Mouse (Mus musculus) midbrain, embryonic 16.5 days (tissue): ENCODE measurements around the gene Cfap54. TPM values are rescaled to one million over a fixed set of nuclear protein-coding genes. Genes with fewer than 3 reads are reported as not detected.

ENCODE experiments used
- ATAC-seq: fragments of 200-750 bp; cut with Nextera tagmentation; 2 replicates; pipeline ENCODE4 v1.8.0; 2017; ENCODE audit warnings: moderate TSS enrichment
- H3K27ac ChIP-seq: fragments of 300-500 bp; sonication (generic); 2 replicates; pipeline ENCODE4 v1.5.1; 2014; ENCODE audit warnings: mild to moderate bottlenecking, low read length, mixed read lengths
- H3K27me3 ChIP-seq: fragments of 300-500 bp; sonication (generic); 2 replicates; pipeline ENCODE4 v1.6.1; 2014; ENCODE audit warnings: low read depth, low read length, mixed read lengths; ENCODE audit not compliant: control insufficient read depth, insufficient read depth
- H3K36me3 ChIP-seq: fragments of 300-500 bp; sonication (generic); 2 replicates; pipeline ENCODE4 v1.6.1; 2014; ENCODE audit warnings: mild to moderate bottlenecking, low read length, moderate library complexity, mixed read lengths; ENCODE audit not compliant: control insufficient read depth, insufficient read depth
- H3K4me1 ChIP-seq: fragments of 300-500 bp; sonication (generic); 2 replicates; pipeline ENCODE4 v1.6.1; 2014; ENCODE audit warnings: mild to moderate bottlenecking, low read length, mixed read lengths; ENCODE audit not compliant: control insufficient read depth, insufficient read depth
- H3K4me2 ChIP-seq: fragments of 300-500 bp; sonication (generic); 2 replicates; pipeline ENCODE4 v1.6.1; 2014; ENCODE audit warnings: mild to moderate bottlenecking, low read length, mixed read lengths
- H3K4me3 ChIP-seq: fragments of 300-500 bp; sonication (generic); 2 replicates; pipeline ENCODE4 v1.5.1; 2014; ENCODE audit warnings: low read depth, mild to moderate bottlenecking, low read length, moderate library complexity, mixed read lengths
- H3K9ac ChIP-seq: fragments of 300-500 bp; sonication (generic); 2 replicates; pipeline ENCODE4 v1.6.1; 2014; ENCODE audit warnings: low read depth, low read length, mixed read lengths
- H3K9me3 ChIP-seq: fragments of 300-500 bp; sonication (generic); replicated peaks from 2 replicates; pipeline ENCODE4 v1.6.1; 2014; ENCODE audit warnings: mild to moderate bottlenecking, low read length, mixed read lengths; ENCODE audit not compliant: control insufficient read depth, poor library complexity, severe bottlenecking
- WGBS: fragments of 180-500 bp; shearing (Covaris S2); extraction: QIAGEN DNeasy Blood & Tissue Kit; methylation state at CpG from one replicate; pipeline ENCODE4 v1.1.7; 2014; 5-methylcytosine and 5-hydroxymethylcytosine counted together
- polyA plus RNA-seq: library from polyadenylated mRNA; unstranded; fragments of >200 nt; fragmentation: Nextera tagmentation; extraction: Ambion mirVana; gene quantifications from 2 replicates; pipeline ENCODE4 v1.2.1, GENCODE M21; 2015

Gene Cfap54
- polyA plus RNA-seq, 1 experiment from 2014 or later = 3.2 TPM

GRCm38 (mm10) chr10:92965134-92965533, 116.3 kb downstream of the Cfap54 start:
- 83% methylated on average over 3 of the region's 3 CpGs for WGBS
- no peaks in the 10 kb centered on the region for H3K27me3 ChIP-seq
- no peak overlapping the region for H3K4me3 ChIP-seq
- H3K9ac ChIP-seq = no peak overlapping the region
- H3K4me2 ChIP-seq = no peak overlapping the region
- no peak overlapping the region for H3K27ac ChIP-seq
- H3K36me3 ChIP-seq = no peaks in the 10 kb centered on the region
- H3K4me1 ChIP-seq = no peaks in the 10 kb centered on the region
- no peaks in the 10 kb centered on the region for H3K9me3 ChIP-seq
- ATAC-seq = no peak

GRCm38 (mm10) chr10:92950044-92950443, 131.4 kb downstream of the Cfap54 start:
- no peak overlapping the region for H3K4me3 ChIP-seq
- H3K36me3 ChIP-seq = no peaks in the 10 kb centered on the region
- no peak overlapping the region for H3K9ac ChIP-seq
- 78% methylated on average over 1 of the region's 1 CpGs for WGBS
- H3K27me3 ChIP-seq = no peaks in the 10 kb centered on the region
- no peaks in the 10 kb centered on the region for H3K4me1 ChIP-seq
- no peak for ATAC-seq
- no peak overlapping the region for H3K4me2 ChIP-seq
- peaks cover 5% of the 10 kb centered on the region; the same call in 1 of the 2 replicates for H3K9me3 ChIP-seq
- H3K27ac ChIP-seq = no peak overlapping the region

GRCm38 (mm10) chr10:92942848-92943645, 138.4 kb downstream of the Cfap54 start:
- H3K27ac ChIP-seq = no peak overlapping the region
- H3K36me3 ChIP-seq = no peaks in the 10 kb centered on the region
- WGBS = 80% methylated on average over 7 of the region's 7 CpGs
- H3K9me3 ChIP-seq = no peaks in the 10 kb centered on the region
- H3K27me3 ChIP-seq = no peaks in the 10 kb centered on the region
- no peak overlapping the region for H3K4me3 ChIP-seq
- H3K4me2 ChIP-seq = no peak overlapping the region
- no peaks in the 10 kb centered on the region for H3K4me1 ChIP-seq
- H3K9ac ChIP-seq = no peak overlapping the region
- ATAC-seq = no peak

- no peaks in the 10 kb centered on the region for H3K27me3 ChIP-seq
- no peak overlapping the region for H3K4me3 ChIP-seq
- 81% methylated on average over 1 of the region's 1 CpGs for WGBS
- H3K4me2 ChIP-seq = no peak overlapping the region
- ATAC-seq = no peak
- H3K9ac ChIP-seq = no peak overlapping the region
- H3K4me1 ChIP-seq = no peaks in the 10 kb centered on the region
- H3K9me3 ChIP-seq = no peaks in the 10 kb centered on the region
- no peaks in the 10 kb centered on the region for H3K36me3 ChIP-seq
- H3K27ac ChIP-seq = no peak overlapping the region
Observed at GRCm38 (mm10) chr10:92941616-92942015, 139.8 kb downstream of the Cfap54 start.

- 72% methylated on average over 10 of the region's 10 CpGs for WGBS
- no peak overlapping the region for H3K4me2 ChIP-seq
- no peak for ATAC-seq
Observed at GRCm38 (mm10) chr10:92937741-92938285, 143.6 kb downstream of the Cfap54 start.

GRCm38 (mm10) chr10:92937091-92937490, 144.3 kb downstream of the Cfap54 start:
- no peaks in the 10 kb centered on the region for H3K36me3 ChIP-seq
- no peak overlapping the region for H3K9ac ChIP-seq
- peaks cover 3% of the 10 kb centered on the region; the same call in 1 of the 2 replicates for H3K4me1 ChIP-seq
- H3K27ac ChIP-seq = no peak overlapping the region
- no peak for ATAC-seq
- no peak overlapping the region for H3K4me3 ChIP-seq
- H3K27me3 ChIP-seq = no peaks in the 10 kb centered on the region
- H3K9me3 ChIP-seq = no peaks in the 10 kb centered on the region
- no peak overlapping the region for H3K4me2 ChIP-seq
- WGBS = 85% methylated on average over 7 of the region's 7 CpGs

More at GRCm38 (mm10) chr10:92937741-92938285, 143.6 kb downstream of the Cfap54 start:
- Histone ChIP-seq H3K36me3 (no peaks in the 10 kb centered on the region), H3K9me3 (no peaks in the 10 kb centered on the region), H3K27me3 (no peaks in the 10 kb centered on the region), H3K4me1 (peaks cover 3% of the 10 kb centered on the region; the same call in 1 of the 2 replicates), H3K9ac (no peak overlapping the region), H3K4me3 (no peak overlapping the region), H3K27ac (no peak overlapping the region)

- ATAC-seq = no peak
- no peaks in the 10 kb centered on the region for H3K9me3 ChIP-seq
- 33% methylated on average over 5 of the region's 5 CpGs for WGBS
Observed at GRCm38 (mm10) chr10:92934506-92934905, 146.9 kb downstream of the Cfap54 start.

GRCm38 (mm10) chr10:92933616-92934015, 147.8 kb downstream of the Cfap54 start:
- Histone ChIP-seq H3K4me2 (no peak overlapping the region), H3K27ac (no peak overlapping the region), H3K9me3 (no peaks in the 10 kb centered on the region), H3K9ac (no peak overlapping the region), H3K4me1 (peaks cover 3% of the 10 kb centered on the region; the same call in 1 of the 2 replicates), H3K27me3 (no peaks in the 10 kb centered on the region), H3K4me3 (no peak overlapping the region), H3K36me3 (no peaks in the 10 kb centered on the region)
- no peak for ATAC-seq
- 85% methylated on average over 6 of the region's 6 CpGs for WGBS

More at GRCm38 (mm10) chr10:92934506-92934905, 146.9 kb downstream of the Cfap54 start:
- H3K4me1 ChIP-seq = peaks cover 3% of the 10 kb centered on the region; the same call in 1 of the 2 replicates
- no peak overlapping the region for H3K27ac ChIP-seq
- H3K4me2 ChIP-seq = no peak overlapping the region
- H3K4me3 ChIP-seq = no peak overlapping the region
- no peaks in the 10 kb centered on the region for H3K27me3 ChIP-seq
- no peak overlapping the region for H3K9ac ChIP-seq
- H3K36me3 ChIP-seq = no peaks in the 10 kb centered on the region

GRCm38 (mm10) chr10:92932464-92932863, 149.0 kb downstream of the Cfap54 start:
- Histone ChIP-seq H3K27ac (no peak overlapping the region), H3K4me2 (no peak overlapping the region), H3K4me1 (peaks cover 3% of the 10 kb centered on the region; the same call in 1 of the 2 replicates), H3K9ac (no peak overlapping the region), H3K36me3 (no peaks in the 10 kb centered on the region), H3K27me3 (no peaks in the 10 kb centered on the region), H3K9me3 (no peaks in the 10 kb centered on the region), H3K4me3 (no peak overlapping the region)
- 90% methylated on average over 12 of the region's 12 CpGs for WGBS
- no peak for ATAC-seq
